Mouse (Mus musculus) ES-Bruce4 (cell line): Measurements from ENCODE around the gene 1110017D15Rik. TPM values are rescaled to one million over a fixed set of nuclear protein-coding genes. Genes with fewer than 3 reads are reported as not detected.
A peak's percentile ranks its signal among the peaks of the same experiment; 100 is the strongest.

ENCODE experiments used
- H3K27ac ChIP-seq: 2 replicates; pipeline ENCODE4 v1.5.1; 2012; ENCODE audit warnings: low read length, inconsistent platforms; ENCODE audit not compliant: insufficient read depth
- H3K27me3 ChIP-seq: 2 replicates; pipeline ENCODE4 v1.6.1; 2012; ENCODE audit warnings: mild to moderate bottlenecking, low read length, inconsistent platforms; ENCODE audit not compliant: control insufficient read depth, poor library complexity, insufficient read depth, severe bottlenecking
- H3K36me3 ChIP-seq: 2 replicates; pipeline ENCODE4 v1.6.1; 2012; ENCODE audit warnings: inconsistent platforms, mild to moderate bottlenecking, low read length, moderate library complexity; ENCODE audit not compliant: control insufficient read depth, poor library complexity, insufficient read depth, severe bottlenecking
- H3K4me1 ChIP-seq: one replicate; pipeline ENCODE4 v1.8.1; 2011; ENCODE audit warnings: low read length; ENCODE audit not compliant: control insufficient read depth, insufficient read depth
- H3K4me3 ChIP-seq: 2 replicates; pipeline ENCODE4 v1.5.1; 2011; ENCODE audit warnings: low read depth, mild to moderate bottlenecking, low read length
- H3K9ac ChIP-seq: 2 replicates; pipeline ENCODE4 v1.6.1; 2012; ENCODE audit warnings: low read depth, mild to moderate bottlenecking, inconsistent platforms; ENCODE audit not compliant: poor library complexity, severe bottlenecking
- H3K9me3 ChIP-seq: replicated peaks from 2 replicates; pipeline ENCODE4 v1.6.1; 2012; ENCODE audit warnings: mild to moderate bottlenecking, low read length, inconsistent platforms; ENCODE audit not compliant: control insufficient read depth, poor library complexity, insufficient read depth, severe bottlenecking
- CTCF ChIP-seq: IDR thresholded peaks from one replicate; pipeline ENCODE4 v1.8.1; 2011; ENCODE audit warnings: low read depth, low read length
- EP300 ChIP-seq: IDR thresholded peaks from 2 replicates; pipeline ENCODE4 v1.6.1; 2011; ENCODE audit warnings: low read depth, low read length; ENCODE audit not compliant: insufficient read depth
- POLR2A ChIP-seq: IDR thresholded peaks from one replicate; pipeline ENCODE4 v1.8.1; 2011; ENCODE audit warnings: low read length; ENCODE audit not compliant: insufficient read depth
- polyA plus RNA-seq: library from polyadenylated mRNA; stranded (reverse); fragments of >200 nt; gene quantifications from 2 replicates; pipeline ENCODE4 v1.2.4, GENCODE M21; 2011; ENCODE audit warnings: low read depth; ENCODE audit not compliant: missing spikeins, insufficient read depth, insufficient read length

The 1110017D15Rik gene
- polyA plus RNA-seq, 1 experiment = not detected

DNA sequence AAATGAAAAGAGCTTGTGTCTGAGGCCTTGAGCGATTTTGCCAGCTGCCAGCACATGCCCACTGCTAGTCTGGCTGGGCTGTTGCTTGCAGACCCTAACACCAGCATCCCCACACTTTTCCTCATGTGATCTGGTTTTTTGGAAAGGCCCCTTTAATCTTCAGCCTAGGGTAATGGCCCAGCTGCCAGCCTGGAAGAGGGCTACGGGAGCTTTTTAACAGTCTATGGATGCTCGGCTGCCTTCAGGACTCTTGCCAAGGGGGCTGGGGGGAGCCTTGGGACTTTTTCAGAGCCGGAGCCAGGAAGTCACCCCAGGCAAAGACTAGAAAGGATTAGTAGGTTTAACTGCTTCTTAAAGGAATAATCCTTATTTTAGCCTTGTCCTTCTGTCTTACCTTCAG lies 3.8 kb downstream of the 1110017D15Rik start:
- Histone ChIP-seq H3K9ac (no peak overlapping the region), H3K4me1 (no peaks in the 10 kb centered on the region), H3K36me3 (no peaks in the 10 kb centered on the region), H3K4me3 (no peak overlapping the region), H3K27me3 (no peaks in the 10 kb centered on the region; the same call in none of the 2 replicates), H3K9me3 (no peaks in the 10 kb centered on the region), H3K27ac (no peak overlapping the region)
- TF ChIP-seq EP300 (no peak), POLR2A (no peak), CTCF (no peak)

DNA sequence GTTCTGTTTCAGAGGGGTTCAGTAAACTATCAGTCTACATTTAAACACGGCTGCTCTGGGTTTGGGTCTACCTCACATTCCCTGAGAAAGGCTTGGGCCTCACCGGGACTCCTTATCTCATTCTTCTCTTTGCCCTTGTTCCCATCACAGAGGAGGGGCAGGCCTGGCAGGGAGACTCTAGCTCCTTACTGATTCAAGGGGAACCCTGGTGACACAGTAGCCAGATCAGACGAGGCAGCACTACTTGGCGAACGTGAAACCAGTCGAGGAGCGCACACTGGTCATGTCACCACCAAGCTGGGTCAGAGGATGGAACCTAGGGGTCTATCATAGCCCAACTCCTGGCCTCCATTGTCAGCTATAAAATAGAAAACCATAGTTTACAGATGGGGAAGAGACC lies 9.1 kb downstream of the 1110017D15Rik start:
- no peak for TF ChIP-seq POLR2A
- TF ChIP-seq CTCF = no peak
- no peak for TF ChIP-seq EP300
- no peak overlapping the region for H3K4me3 ChIP-seq
- no peaks in the 10 kb centered on the region for H3K9me3 ChIP-seq
- no peaks in the 10 kb centered on the region for H3K36me3 ChIP-seq
- no peaks in the 10 kb centered on the region for H3K4me1 ChIP-seq
- no peak overlapping the region for H3K27ac ChIP-seq
- H3K9ac ChIP-seq = no peak overlapping the region
- H3K27me3 ChIP-seq = no peaks in the 10 kb centered on the region; the same call in none of the 2 replicates

DNA sequence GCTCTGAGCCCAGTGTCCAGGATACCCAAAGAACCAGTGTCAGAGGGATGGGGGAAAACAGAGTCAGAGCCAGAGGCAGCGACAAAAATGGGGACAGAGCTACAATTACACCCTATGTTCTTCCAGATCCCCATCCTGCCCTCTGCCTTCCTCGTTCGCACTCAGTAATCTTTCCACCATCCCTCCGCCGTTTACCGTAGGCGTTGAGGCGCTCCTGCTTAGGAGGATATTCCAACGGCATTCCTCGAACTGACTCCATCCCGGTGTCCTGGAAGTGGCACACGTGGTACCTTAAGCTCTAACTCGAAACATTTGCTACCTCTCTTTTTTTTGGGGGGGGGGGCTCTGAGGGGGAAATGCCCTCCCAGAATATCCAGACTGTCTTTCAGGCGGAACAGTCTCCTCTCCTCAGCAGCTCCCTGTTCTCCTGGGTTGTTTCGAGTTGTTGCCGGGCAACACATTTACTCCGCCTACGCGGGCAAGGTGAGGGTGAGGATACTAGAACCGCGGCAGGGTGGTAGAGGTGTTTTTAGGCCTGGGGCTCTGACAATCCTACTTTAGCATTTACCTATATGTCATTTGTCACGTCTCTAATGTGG lies 9.7 kb downstream of the 1110017D15Rik start:
- Histone ChIP-seq H3K4me1 (no peaks in the 10 kb centered on the region), H3K4me3 (peak overlapping the region; percentile 52), H3K9ac (0 out of 2 replicates have a peak overlapping the region, but pooled peaks have one; percentile 4), H3K9me3 (no peaks in the 10 kb centered on the region), H3K27me3 (no peaks in the 10 kb centered on the region; the same call in none of the 2 replicates), H3K27ac (no peak overlapping the region), H3K36me3 (no peaks in the 10 kb centered on the region)
- TF ChIP-seq POLR2A (no peak), CTCF (no peak), EP300 (no peak)

DNA sequence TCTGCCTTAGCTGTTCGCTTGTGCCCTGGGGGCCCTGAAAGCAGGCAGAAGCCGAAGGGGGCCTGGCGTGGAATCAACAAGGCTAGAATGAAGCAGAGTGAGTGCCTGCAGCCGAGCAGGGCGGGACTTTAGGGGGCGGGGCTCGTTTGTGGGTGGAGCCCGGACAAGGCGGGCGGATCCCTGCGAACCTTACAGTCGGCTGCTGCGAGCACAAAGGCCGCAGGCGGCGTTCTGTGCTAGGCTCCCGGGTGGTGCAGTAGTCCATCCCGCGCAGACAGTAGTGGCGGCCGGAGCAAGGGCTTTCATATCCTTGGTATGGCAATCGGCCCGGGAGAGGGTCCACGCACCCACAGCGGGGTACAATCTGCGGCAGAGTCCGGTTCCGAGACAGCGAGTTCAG lies 10.2 kb downstream of the 1110017D15Rik start:
- Histone ChIP-seq H3K9ac (0 out of 2 replicates have a peak overlapping the region, but pooled peaks have one; percentile 4), H3K4me1 (no peaks in the 10 kb centered on the region), H3K27me3 (no peaks in the 10 kb centered on the region; the same call in none of the 2 replicates), H3K4me3 (peak overlapping the region; percentile 58), H3K36me3 (no peaks in the 10 kb centered on the region), H3K9me3 (no peaks in the 10 kb centered on the region), H3K27ac (no peak overlapping the region)
- TF ChIP-seq CTCF (no peak), POLR2A (no peak), EP300 (no peak)

DNA sequence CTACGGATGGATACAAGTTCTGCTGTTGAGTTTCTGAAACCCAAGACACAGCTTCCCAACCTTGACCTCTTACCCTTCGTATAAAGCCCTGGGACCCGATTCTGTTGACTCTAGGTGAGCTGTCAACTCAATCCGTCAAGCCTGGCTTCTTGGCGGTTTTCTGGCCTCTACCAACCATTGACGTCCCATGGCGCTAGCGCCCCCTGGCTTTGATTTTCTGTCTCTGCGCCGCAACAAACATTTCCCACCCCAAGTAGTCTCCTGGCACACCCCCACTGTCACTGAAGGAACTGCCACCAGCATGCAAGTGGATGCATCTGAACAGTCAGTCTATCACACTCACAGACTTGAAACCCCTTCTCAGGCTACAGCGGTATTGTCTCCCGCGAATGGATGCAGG lies 11.0 kb downstream of the 1110017D15Rik start:
- Histone ChIP-seq H3K27me3 (no peaks in the 10 kb centered on the region; the same call in none of the 2 replicates), H3K4me1 (no peaks in the 10 kb centered on the region), H3K36me3 (no peaks in the 10 kb centered on the region), H3K27ac (no peak overlapping the region), H3K9me3 (no peaks in the 10 kb centered on the region), H3K4me3 (peak overlapping the region; percentile 58), H3K9ac (no peak overlapping the region)
- TF ChIP-seq POLR2A (no peak), EP300 (no peak), CTCF (peak; percentile 63)

DNA sequence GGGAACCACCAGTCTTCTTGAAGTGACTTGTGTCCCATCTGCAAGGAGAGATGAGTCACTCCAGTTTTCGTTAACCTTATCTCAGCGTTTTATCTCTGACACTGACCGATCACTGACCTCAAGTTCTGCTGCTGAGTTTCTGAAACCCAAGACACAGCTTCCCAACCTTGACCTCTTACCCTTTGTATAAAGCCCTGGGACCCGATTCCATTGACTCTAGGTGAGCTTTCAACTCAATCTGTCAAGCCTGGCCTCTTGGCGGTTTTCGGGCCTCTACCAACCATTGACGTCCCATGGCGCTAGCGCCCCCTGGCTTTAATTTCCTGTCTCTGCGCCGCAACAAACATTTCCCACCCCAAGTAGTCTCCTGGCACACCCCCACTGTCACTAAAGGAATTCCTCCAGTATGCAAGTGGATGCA lies 12.0 kb downstream of the 1110017D15Rik start:
- H3K36me3 ChIP-seq = no peaks in the 10 kb centered on the region
- H3K27ac ChIP-seq = no peak overlapping the region
- no peaks in the 10 kb centered on the region; the same call in none of the 2 replicates for H3K27me3 ChIP-seq
- no peaks in the 10 kb centered on the region for H3K9me3 ChIP-seq
- H3K9ac ChIP-seq = no peak overlapping the region
- H3K4me1 ChIP-seq = no peaks in the 10 kb centered on the region
- TF ChIP-seq EP300 = no peak
- TF ChIP-seq POLR2A = no peak
- peak; percentile 48 for TF ChIP-seq CTCF
- H3K4me3 ChIP-seq = no peak overlapping the region
